Mouse (Mus musculus): ENCODE measurements around the gene Stt3b.

GRCm38 (mm10) chr9:115320156-115320555 lies 9.9 kb upstream of the Stt3b start:
- TF ChIP-seq POLR2A (IDR thresholded peaks at IDR 0.05; ENCODE audit: insufficient read depth, low read length) (no peak), CTCF (IDR thresholded peaks at IDR 0.05; ENCODE audit: low read depth, low read length) (no peak)

All from ES-Bruce4 (cell line).